ENCODE assay signal across 14 mouse cellular contexts in the genomic region with DNA sequence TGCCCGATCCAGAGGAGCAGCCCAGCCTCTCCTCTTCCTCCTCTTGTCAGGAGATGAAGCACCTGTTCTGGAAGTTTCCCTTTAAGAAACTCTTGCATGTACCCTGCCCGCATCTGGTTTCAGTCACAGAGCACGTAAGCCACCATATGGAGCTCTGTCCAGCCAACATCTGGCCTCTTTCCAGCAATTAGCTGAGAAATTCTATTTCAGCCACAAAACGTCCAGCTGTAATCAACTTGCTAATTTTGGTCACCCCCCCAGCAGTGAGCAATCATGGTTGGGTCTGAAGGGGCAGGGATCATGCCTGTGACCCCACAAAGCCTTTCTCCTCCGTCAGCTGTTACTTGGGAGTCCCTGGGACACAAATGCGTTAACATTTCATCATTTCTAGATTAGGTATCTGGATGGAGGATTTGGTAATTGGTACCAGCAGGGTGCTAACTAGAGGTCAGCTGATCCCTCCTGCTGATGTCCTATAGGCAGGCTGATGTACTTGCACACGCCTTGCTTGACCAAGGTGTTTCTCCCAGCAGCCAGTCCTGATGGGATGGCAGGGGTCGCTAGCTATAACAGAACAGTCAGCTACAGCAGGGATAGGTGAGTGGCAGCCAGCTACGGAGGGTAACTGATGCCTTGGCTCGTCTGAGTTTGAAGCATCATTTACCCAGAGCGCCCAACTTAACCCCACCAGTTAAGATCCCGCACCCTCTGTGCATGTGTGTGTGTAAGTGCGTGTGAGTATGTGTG.
A peak's percentile ranks its signal among the peaks of the same experiment; 100 is the strongest.
DNase-seq lines count a peak whose midpoint lies in the region; ATAC-seq and TF ChIP-seq lines count a peak whose summit lies in the region.
"Had no signal": no experiment of that assay in that cellular context is flagged by ENCODE, and none has a peak within 500 bp of the region (broad histone marks: within the 10 kb centered on the region; RNA-seq: fewer than 3 reads in every experiment).

No protein-coding gene starts in this region.

- H3K9me3 ChIP-seq in kidney, embryonic 16.5 days (ENCODE audit: low read length) = 0 out of 2 replicates have a peak, but pooled peaks cover 4% of the 10 kb centered on the region
- H3K9me3 ChIP-seq in embryonic facial prominence, embryonic 11.5 days (replicated peaks; ENCODE audit: control insufficient read depth, low read length) = no peaks in the 10 kb centered on the region
- no peaks in the 10 kb centered on the region for H3K9me3 ChIP-seq in lung, postnatal 0 days (ENCODE audit: low read length)
- H3K9me3 ChIP-seq: stomach, embryonic 15.5 days had no signal

- intact Hi-C loops in left cerebral cortex, adult 2 months (cut with DNase I) = no loop called here

- H3K27ac ChIP-seq in kidney, embryonic 16.5 days (ENCODE audit: low read length) = no peak overlapping the region
- no peak overlapping the region for H3K27ac ChIP-seq in embryonic facial prominence, embryonic 11.5 days (replicated peaks; ENCODE audit: low read depth, low read length)
- no peak overlapping the region for H3K27ac ChIP-seq in lung, postnatal 0 days (ENCODE audit: low read length)
- H3K27ac ChIP-seq in left cerebral cortex, adult 2 months = no peak overlapping the region
- H3K27ac ChIP-seq: forebrain, embryonic 10.5 days; stomach, embryonic 15.5 days had no signal

- WGBS in kidney, embryonic 16.5 days = 75% methylated on average over 13 of the region's 13 CpGs
- WGBS in embryonic facial prominence, embryonic 11.5 days = 49% methylated on average over 13 of the region's 13 CpGs
- 65% methylated on average over 13 of the region's 13 CpGs for WGBS in lung, postnatal 0 days

- peak; percentile 65; the same call in 1 of the 2 replicates for TF ChIP-seq EP300 in lung, postnatal 0 days (IDR thresholded peaks at IDR 0.05)

- no peaks in the 10 kb centered on the region for H3K36me3 ChIP-seq in kidney, embryonic 16.5 days (ENCODE audit: insufficient read depth, low read length)
- no peaks in the 10 kb centered on the region for H3K36me3 ChIP-seq in embryonic facial prominence, embryonic 11.5 days (replicated peaks; ENCODE audit: control insufficient read depth, insufficient read depth, low read depth, low read length)
- H3K36me3 ChIP-seq in lung, postnatal 0 days (ENCODE audit: insufficient read depth, low read length) = no peaks in the 10 kb centered on the region
- H3K36me3 ChIP-seq: forebrain, embryonic 10.5 days; stomach, embryonic 15.5 days had no signal

- no peak; the same call in 1 of the 2 replicates for ATAC-seq in kidney, embryonic 16.5 days (ENCODE audit: low FRiP score, low TSS enrichment)
- peak; percentile 55 for ATAC-seq in embryonic facial prominence, embryonic 11.5 days (replicated peaks; ENCODE audit: insufficient number of reproducible peaks, low FRiP score, low TSS enrichment, low read depth)
- peak; percentile 85 for ATAC-seq in lung, postnatal 0 days

- no peaks in the 10 kb centered on the region for H3K27me3 ChIP-seq in kidney, embryonic 16.5 days (ENCODE audit: insufficient read depth, low read length)
- no peaks in the 10 kb centered on the region for H3K27me3 ChIP-seq in embryonic facial prominence, embryonic 11.5 days (ENCODE audit: control insufficient read depth, insufficient read depth, low read length)
- no peaks in the 10 kb centered on the region for H3K27me3 ChIP-seq in lung, postnatal 0 days (replicated peaks; ENCODE audit: insufficient read depth, low read length)
- H3K27me3 ChIP-seq: stomach, embryonic 15.5 days had no signal

- TF ChIP-seq CTCF in lung, postnatal 0 days (IDR thresholded peaks at IDR 0.05) = no peak
- no peak for TF ChIP-seq CTCF in left cerebral cortex, adult 2 months (IDR thresholded peaks at IDR 0.05)

- no peaks in the 10 kb centered on the region for H3K4me1 ChIP-seq in kidney, embryonic 16.5 days (ENCODE audit: insufficient read depth, low read length)
- no peaks in the 10 kb centered on the region; the same call in 1 of the 2 replicates for H3K4me1 ChIP-seq in embryonic facial prominence, embryonic 11.5 days (ENCODE audit: control insufficient read depth, insufficient read depth, low read length)
- H3K4me1 ChIP-seq in lung, postnatal 0 days (ENCODE audit: insufficient read depth, low read depth, low read length) = no peaks in the 10 kb centered on the region
- H3K4me1 ChIP-seq: stomach, embryonic 15.5 days had no signal

- H3K4me3 ChIP-seq in kidney, embryonic 16.5 days (ENCODE audit: low read length) = no peak overlapping the region
- H3K4me3 ChIP-seq in embryonic facial prominence, embryonic 11.5 days (ENCODE audit: low read depth, low read length) = no peak overlapping the region
- H3K4me3 ChIP-seq in lung, postnatal 0 days (ENCODE audit: low read depth, low read length) = no peak overlapping the region
- H3K4me3 ChIP-seq in left cerebral cortex, adult 2 months = no peak overlapping the region
- H3K4me3 ChIP-seq: forebrain, embryonic 10.5 days; stomach, embryonic 15.5 days had no signal

- H3K9ac ChIP-seq in kidney, embryonic 16.5 days (replicated peaks; ENCODE audit: low read length) = no peak overlapping the region
- H3K9ac ChIP-seq in embryonic facial prominence, embryonic 11.5 days (replicated peaks; ENCODE audit: low read length) = no peak overlapping the region
- H3K9ac ChIP-seq in lung, postnatal 0 days (replicated peaks; ENCODE audit: low read depth) = no peak overlapping the region
- H3K9ac ChIP-seq: stomach, embryonic 15.5 days had no signal

- peak; percentile 41 for DNase-seq in embryo, embryonic 10 days (ENCODE audit: low spot score)
- DNase-seq in embryo, embryonic 9.5 days (ENCODE audit: extremely low spot score) = no peak
- DNase-seq in kidney, postnatal 10 days = peak; percentile 66
- DNase-seq in embryonic facial prominence, embryonic 11.5 days (ENCODE audit: low spot score) = peak; percentile 82
- DNase-seq in lung, postnatal 0 days (ENCODE audit: low spot score) = peak; percentile 83
- DNase-seq in left cerebral cortex, adult 2 months (ENCODE audit: extremely low spot score in 1 of 2, low spot score in 2 of 2) = no peak
- DNase-seq in gastrocnemius, adult 18-20 months (ENCODE audit: low spot score) = no peak
- DNase-seq: cerebellum, postnatal 36 days; gastrocnemius, postnatal 36 days; heart, postnatal 36 days; right cerebral cortex, postnatal 25 days had no signal

- H3K4me2 ChIP-seq in kidney, embryonic 16.5 days (replicated peaks; ENCODE audit: low read depth, low read length) = no peak overlapping the region
- H3K4me2 ChIP-seq in embryonic facial prominence, embryonic 11.5 days (ENCODE audit: low read depth, low read length) = no peak overlapping the region
- H3K4me2 ChIP-seq in lung, postnatal 0 days (replicated peaks; ENCODE audit: low read depth, low read length) = no peak overlapping the region
- H3K4me2 ChIP-seq: stomach, embryonic 15.5 days had no signal

Comparison
In these comparisons a context has a peak if more than half of its experiments do, and no peak if none do; other contexts are left out.
1. DNase-seq: peak in embryo, embryonic 10 days (single experiment), kidney, postnatal 10 days (single experiment), embryonic facial prominence, embryonic 11.5 days (single experiment) and lung, postnatal 0 days (single experiment); none in embryo, embryonic 9.5 days (single experiment), left cerebral cortex, adult 2 months (0 of 2) and gastrocnemius, adult 18-20 months (single experiment).